Mouse (Mus musculus) stomach, embryonic 16.5 days (tissue): ENCODE data around the gene Ptges3. TPM values are rescaled to one million over a fixed set of nuclear protein-coding genes. Genes with fewer than 3 reads are reported as not detected.
A peak's percentile ranks its signal among the peaks of the same experiment; 100 is the strongest.

Experiments
- ATAC-seq: fragments of 200-750 bp; cut with Nextera tagmentation; 2 replicates; pipeline ENCODE4 v1.8.0; 2017; ENCODE audit warnings: moderate number of reproducible peaks, moderate TSS enrichment; ENCODE audit not compliant: insufficient read depth, low FRiP score
- H3K27ac ChIP-seq: fragments of 300-500 bp; sonication (generic); 2 replicates; pipeline ENCODE4 v1.5.1; 2014; ENCODE audit warnings: low read length
- H3K27me3 ChIP-seq: fragments of 300-500 bp; sonication (generic); 2 replicates; pipeline ENCODE4 v1.6.1; 2014; ENCODE audit warnings: low read length, control low read depth, mixed read lengths; ENCODE audit not compliant: control insufficient read depth, insufficient read depth
- H3K36me3 ChIP-seq: fragments of 300-500 bp; sonication (generic); 2 replicates; pipeline ENCODE4 v1.6.1; 2014; ENCODE audit warnings: low read length; ENCODE audit not compliant: control insufficient read depth, insufficient read depth
- H3K4me1 ChIP-seq: fragments of 300-500 bp; sonication (generic); 2 replicates; pipeline ENCODE4 v1.6.1; 2014; ENCODE audit warnings: low read length, control low read depth, mixed read lengths; ENCODE audit not compliant: control insufficient read depth, insufficient read depth
- H3K4me2 ChIP-seq: fragments of 300-500 bp; sonication (generic); 2 replicates; pipeline ENCODE4 v1.6.1; 2014; ENCODE audit warnings: low read depth, low read length, mixed read lengths
- H3K4me3 ChIP-seq: fragments of 300-500 bp; sonication (generic); replicated peaks from 2 replicates; pipeline ENCODE4 v1.5.1; 2014; ENCODE audit warnings: mild to moderate bottlenecking, low read length
- H3K9ac ChIP-seq: fragments of 300-500 bp; sonication (generic); 2 replicates; pipeline ENCODE4 v1.6.1; 2014; ENCODE audit warnings: low read length
- H3K9me3 ChIP-seq: fragments of 300-500 bp; sonication (generic); replicated peaks from 2 replicates; pipeline ENCODE4 v1.6.1; 2016; ENCODE audit warnings: low read length, control low read depth; ENCODE audit not compliant: control insufficient read depth
- WGBS: fragments of 180-500 bp; shearing (Covaris S2); extraction: QIAGEN DNeasy Blood & Tissue Kit; methylation state at CpG from one replicate; pipeline ENCODE4 v1.1.7; 2014; 5-methylcytosine and 5-hydroxymethylcytosine counted together
- polyA plus RNA-seq: library from polyadenylated mRNA; unstranded; fragments of >200 nt; fragmentation: Nextera tagmentation; extraction: Ambion mirVana; gene quantifications from 2 replicates; pipeline ENCODE4 v1.2.1, GENCODE M21; 2015

Ptges3 gene
- polyA plus RNA-seq, 1 experiment from 2014 or later: 406 TPM

GRCm38 (mm10) chr10:128037921-128038320 is 20.8 kb upstream of the Ptges3 start:
- Histone ChIP-seq H3K4me2 (peak overlapping the region; percentile 42), H3K27ac (no peak overlapping the region), H3K4me1 (peaks cover 28% of the 10 kb centered on the region), H3K27me3 (no peaks in the 10 kb centered on the region), H3K4me3 (peak overlapping the region; percentile 1), H3K9me3 (no peaks in the 10 kb centered on the region), H3K9ac (no peak overlapping the region), H3K36me3 (0 out of 2 replicates have a peak, but pooled peaks cover 10% of the 10 kb centered on the region)
- ATAC-seq: no peak
- 63% methylated on average over 3 of the region's 3 CpGs for WGBS

- peak overlapping the region; percentile 48; the same call in 1 of the 2 replicates for H3K9ac ChIP-seq
- H3K9me3 ChIP-seq: no peaks in the 10 kb centered on the region
- no peak overlapping the region for H3K4me3 ChIP-seq
- H3K4me2 ChIP-seq: peak overlapping the region; percentile 42; the same call in 1 of the 2 replicates
- 0 out of 2 replicates have a peak, but pooled peaks cover 15% of the 10 kb centered on the region for H3K36me3 ChIP-seq
- H3K27ac ChIP-seq: no peak overlapping the region; the same call in 1 of the 2 replicates
- ATAC-seq: no peak
- no peaks in the 10 kb centered on the region for H3K27me3 ChIP-seq
- H3K4me1 ChIP-seq: peaks cover 28% of the 10 kb centered on the region
- whole genome bisulfite sequencing: 30% methylated on average over 5 of the region's 5 CpGs
Observed at GRCm38 (mm10) chr10:128039167-128039566, 19.6 kb upstream of the Ptges3 start.

- Histone ChIP-seq H3K27me3 (no peaks in the 10 kb centered on the region), H3K4me3 (no peak overlapping the region), H3K27ac (no peak overlapping the region), H3K4me1 (peaks cover 28% of the 10 kb centered on the region), H3K4me2 (no peak overlapping the region), H3K36me3 (peaks cover 22% of the 10 kb centered on the region; the same call in 1 of the 2 replicates), H3K9me3 (no peaks in the 10 kb centered on the region), H3K9ac (no peak overlapping the region)
- 64% methylated on average over 3 of the region's 3 CpGs for WGBS
- no peak for ATAC-seq
Observed at GRCm38 (mm10) chr10:128039858-128040257, 18.9 kb upstream of the Ptges3 start.

- Histone ChIP-seq H3K27ac (no peak overlapping the region), H3K4me3 (no peak overlapping the region), H3K9ac (no peak overlapping the region), H3K27me3 (no peaks in the 10 kb centered on the region), H3K9me3 (no peaks in the 10 kb centered on the region), H3K36me3 (peaks cover 23% of the 10 kb centered on the region; the same call in 1 of the 2 replicates), H3K4me1 (peaks cover 29% of the 10 kb centered on the region), H3K4me2 (no peak overlapping the region)
- no peak for ATAC-seq
- 84% methylated on average over 5 of the region's 5 CpGs for WGBS
Observed at GRCm38 (mm10) chr10:128040293-128040692, 18.5 kb upstream of the Ptges3 start.

GRCm38 (mm10) chr10:128041636-128042035 is 17.1 kb upstream of the Ptges3 start:
- H3K27ac ChIP-seq: no peak overlapping the region
- no peaks in the 10 kb centered on the region for H3K27me3 ChIP-seq
- no peak overlapping the region for H3K4me3 ChIP-seq
- H3K36me3 ChIP-seq: peaks cover 34% of the 10 kb centered on the region
- no peak for ATAC-seq
- no peak overlapping the region for H3K9ac ChIP-seq
- H3K9me3 ChIP-seq: no peaks in the 10 kb centered on the region
- WGBS: 77% methylated on average over 4 of the region's 4 CpGs
- peaks cover 29% of the 10 kb centered on the region for H3K4me1 ChIP-seq
- no peak overlapping the region for H3K4me2 ChIP-seq

- H3K27ac ChIP-seq: no peak overlapping the region
- 92% methylated on average over 3 of the region's 3 CpGs for WGBS
- H3K36me3 ChIP-seq: peaks cover 39% of the 10 kb centered on the region
- H3K4me2 ChIP-seq: no peak overlapping the region
- no peaks in the 10 kb centered on the region for H3K27me3 ChIP-seq
- H3K9ac ChIP-seq: no peak overlapping the region
- peaks cover 29% of the 10 kb centered on the region for H3K4me1 ChIP-seq
- ATAC-seq: no peak
- H3K4me3 ChIP-seq: no peak overlapping the region
- no peaks in the 10 kb centered on the region for H3K9me3 ChIP-seq
Observed at GRCm38 (mm10) chr10:128042466-128042865, 16.3 kb upstream of the Ptges3 start.

- Histone ChIP-seq H3K9me3 (no peaks in the 10 kb centered on the region), H3K27me3 (no peaks in the 10 kb centered on the region), H3K36me3 (peaks cover 46% of the 10 kb centered on the region), H3K4me2 (no peak overlapping the region), H3K4me1 (peaks cover 24% of the 10 kb centered on the region), H3K9ac (no peak overlapping the region), H3K27ac (no peak overlapping the region), H3K4me3 (no peak overlapping the region)
- 61% methylated on average over 3 of the region's 3 CpGs for WGBS
- ATAC-seq: no peak
Observed at GRCm38 (mm10) chr10:128043041-128043835, 15.5 kb upstream of the Ptges3 start.

GRCm38 (mm10) chr10:128048157-128048556 is 10.6 kb upstream of the Ptges3 start:
- H3K27me3 ChIP-seq: no peaks in the 10 kb centered on the region
- H3K9ac ChIP-seq: no peak overlapping the region
- H3K4me1 ChIP-seq: peaks cover 5% of the 10 kb centered on the region; the same call in 1 of the 2 replicates
- peaks cover 45% of the 10 kb centered on the region for H3K36me3 ChIP-seq
- 91% methylated on average over 8 of the region's 8 CpGs for WGBS
- no peaks in the 10 kb centered on the region for H3K9me3 ChIP-seq
- no peak for ATAC-seq
- no peak overlapping the region for H3K4me3 ChIP-seq
- no peak overlapping the region for H3K4me2 ChIP-seq
- H3K27ac ChIP-seq: no peak overlapping the region

GRCm38 (mm10) chr10:128049741-128050140 is 9.0 kb upstream of the Ptges3 start:
- Histone ChIP-seq H3K27me3 (no peaks in the 10 kb centered on the region), H3K36me3 (peaks cover 35% of the 10 kb centered on the region), H3K4me3 (no peak overlapping the region), H3K4me1 (peaks cover 2% of the 10 kb centered on the region; the same call in 1 of the 2 replicates), H3K9ac (no peak overlapping the region), H3K9me3 (no peaks in the 10 kb centered on the region), H3K27ac (no peak overlapping the region), H3K4me2 (no peak overlapping the region)
- ATAC-seq: no peak
- WGBS: 93% methylated on average over 2 of the region's 2 CpGs
